Mouse (Mus musculus) layer of hippocampus, postnatal 10 days (tissue): ENCODE data around the gene Zfp184. TPM values are rescaled to one million over a fixed set of nuclear protein-coding genes. Genes with fewer than 3 reads are reported as not detected.

Source experiments
- microRNA-seq, 2 experiments: library from miRNA; unstranded; fragments of <30 nt; microRNA quantifications; one replicate each; pipeline ENCODE4 v1.2.0; 2021
- total RNA-seq, 2 experiments: library from RNA; stranded (reverse); gene quantifications; 2 replicates each; pipeline ENCODE4 v1.2.3; 2021

The Zfp184 gene
- total RNA-seq, 2 experiments from 2014 or later: 5.1 to 6.0 TPM

Small RNA genes lying within 50 kb of the gene (microRNA-seq; reads per million reads assigned to microRNA genes)
- gene Gm44456: 0.20 to 0.45 reads per million in 2 experiments
- 2,669 to 4,553 reads per million in 2 experiments for gene Mir1983

Other genes starting within 250 kb of the Zfp184 start
- gene Olfr1359, start 247.0 kb upstream of the Zfp184 start, total RNA-seq: not detected
- 10 to 100 TPM; 55.7 to 83.1 TPM for gene Hist1h2bl, start 229.0 kb upstream of the Zfp184 start, total RNA-seq
- gene Hist1h2ai, start 228.7 kb upstream of the Zfp184 start, total RNA-seq: 10 to 100 TPM; 69.8 to 77.4 TPM
- 100 to 1,000 TPM; 100 to 141 TPM for gene Hist1h3h, start 227.4 kb upstream of the Zfp184 start, total RNA-seq
- 10 to 100 TPM; 17.6 to 20.3 TPM for gene Hist1h2bm, start 223.1 kb upstream of the Zfp184 start, total RNA-seq
- gene Hist1h4j, start 210.0 kb upstream of the Zfp184 start, total RNA-seq: 10 to 100 TPM; 22.7 to 23.3 TPM
- 100 to 1,000 TPM; 312 to 419 TPM for gene Hist1h4k, start 194.6 kb upstream of the Zfp184 start, total RNA-seq
- gene Hist1h2ak, start 191.3 kb upstream of the Zfp184 start, total RNA-seq: 10 to 100 TPM; 27.8 to 28.5 TPM
- gene Hist1h2bn, start 191.0 kb upstream of the Zfp184 start, total RNA-seq: 10 to 100 TPM; 26.0 to 38.7 TPM
- gene Hist1h1b, start 164.5 kb upstream of the Zfp184 start, total RNA-seq: 10 to 100 TPM; 33.1 to 44.1 TPM
- 100 to 1,000 TPM in 1 of 2 experiments, 10 to 100 TPM in 1; 85.1 to 110 TPM for gene Hist1h3i, start 161.7 kb upstream of the Zfp184 start, total RNA-seq
- 10 to 100 TPM; 11.0 to 16.4 TPM for gene Hist1h2an, start 157.9 kb upstream of the Zfp184 start, total RNA-seq
- gene Hist1h2bp, start 157.6 kb upstream of the Zfp184 start, total RNA-seq: 10 to 100 TPM; 22.4 to 23.5 TPM
- gene Hist1h2bq, start 134.9 kb upstream of the Zfp184 start, total RNA-seq: 10 to 100 TPM; 52.8 to 66.3 TPM
- gene Hist1h2ao, start 134.6 kb upstream of the Zfp184 start, total RNA-seq: 10 to 100 TPM; 36.4 to 41.0 TPM
- gene Hist1h4m, start 133.3 kb upstream of the Zfp184 start, total RNA-seq: 100 to 1,000 TPM; 214 to 219 TPM
- 10 to 100 TPM; 22.0 to 32.1 TPM for gene Hist1h4n, start 112.9 kb upstream of the Zfp184 start, total RNA-seq
- 10 to 100 TPM; 67.2 to 82.7 TPM for gene Hist1h2ap, start 111.6 kb upstream of the Zfp184 start, total RNA-seq
- gene Hist1h2br, start 111.4 kb upstream of the Zfp184 start, total RNA-seq: 10 to 100 TPM; 52.5 to 64.9 TPM
- gene Pom121l2, start 36.1 kb downstream of the Zfp184 start, total RNA-seq: under 1 TPM; 0.22 to 0.23 TPM
- gene Prss16, start 64.6 kb downstream of the Zfp184 start, total RNA-seq: not detected
- 10 to 100 TPM; 64.1 to 78.6 TPM for gene Hist1h2ah, start 90.5 kb downstream of the Zfp184 start, total RNA-seq
- gene Hist1h2bk, start 90.8 kb downstream of the Zfp184 start, total RNA-seq: 10 to 100 TPM; 73.9 to 80.0 TPM
- 10 to 100 TPM; 51.2 to 53.7 TPM for gene Hist1h4i, start 96.3 kb downstream of the Zfp184 start, total RNA-seq
- gene Hist1h2ag, start 97.8 kb downstream of the Zfp184 start, total RNA-seq: 10 to 100 TPM; 33.8 to 36.8 TPM
- 10 to 100 TPM; 29.4 to 36.1 TPM for gene Hist1h2bj, start 98.1 kb downstream of the Zfp184 start, total RNA-seq
- not detected for gene Vmn1r188, start 139.3 kb downstream of the Zfp184 start, total RNA-seq
- not detected for gene Vmn1r189, start 160.7 kb downstream of the Zfp184 start, total RNA-seq
- gene Vmn1r191, start 238.9 kb downstream of the Zfp184 start, total RNA-seq: not detected
- not detected for gene Vmn1r192, start 246.0 kb downstream of the Zfp184 start, total RNA-seq